Mouse (Mus musculus): ENCODE data around the gene Mdfi.

GRCm38 (mm10) chr17:47767456-47768141 lies 66.9 kb downstream of the Mdfi start:
- no peak for TF ChIP-seq CTCF (IDR thresholded peaks at IDR 0.05; ENCODE audit: insufficient read depth, low read length)
- no peak for TF ChIP-seq POLR2A (IDR thresholded peaks at IDR 0.05; ENCODE audit: borderline replicate concordance, extremely low read depth, low read depth, low read length)

Measured in lung, adult 2 months (tissue).